Mouse (Mus musculus) urinary bladder, adult 18-20 months (tissue): Measurements from ENCODE around the gene Pknox2.
A peak's percentile ranks its signal among the peaks of the same experiment; 100 is the strongest.

Source experiments
- DNase-seq, 2 experiments: peaks; one replicate each; pipeline ENCODE4 v3.0.0; 2022; ENCODE audit warnings: low spot score in 2 of 2, mixed read lengths in 2 of 2

Gene Pknox2

DNA sequence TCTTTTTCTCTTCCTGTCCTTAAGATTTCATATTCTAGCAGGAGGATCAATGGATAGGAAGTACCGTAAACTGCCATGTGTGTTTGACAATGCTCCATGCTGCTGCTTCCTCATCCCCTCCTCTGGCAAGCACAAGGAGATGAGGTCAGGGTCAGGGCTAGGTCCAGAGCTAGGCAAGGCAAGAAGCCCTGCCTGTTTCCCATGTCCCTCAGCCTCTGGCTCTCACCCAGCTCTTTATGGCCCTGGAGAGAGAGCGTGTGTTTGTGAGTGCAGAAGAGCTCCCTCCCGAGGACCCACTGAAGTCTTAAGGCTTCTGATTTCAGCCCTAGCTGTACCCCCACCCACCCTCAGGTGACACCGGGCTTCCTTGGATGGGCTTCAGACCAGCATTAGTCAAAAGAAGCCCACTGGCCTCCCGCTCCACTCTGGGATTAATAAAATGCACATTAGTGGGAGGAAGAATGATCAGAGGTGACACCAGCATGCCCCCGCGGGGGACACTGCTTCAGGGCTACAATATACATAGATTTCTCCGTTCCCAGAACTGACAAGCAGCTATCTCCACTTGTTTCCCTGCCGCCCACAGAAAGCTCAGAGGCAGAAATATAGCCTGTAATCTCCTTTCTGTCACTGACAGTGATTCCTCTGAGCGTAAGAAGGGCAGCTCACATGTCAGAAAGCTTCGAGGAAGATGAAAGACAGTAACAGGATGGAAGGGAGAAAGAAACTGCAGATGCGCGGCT lies 156.4 kb downstream of the Pknox2 start:
- DNase-seq, result no peak

DNA sequence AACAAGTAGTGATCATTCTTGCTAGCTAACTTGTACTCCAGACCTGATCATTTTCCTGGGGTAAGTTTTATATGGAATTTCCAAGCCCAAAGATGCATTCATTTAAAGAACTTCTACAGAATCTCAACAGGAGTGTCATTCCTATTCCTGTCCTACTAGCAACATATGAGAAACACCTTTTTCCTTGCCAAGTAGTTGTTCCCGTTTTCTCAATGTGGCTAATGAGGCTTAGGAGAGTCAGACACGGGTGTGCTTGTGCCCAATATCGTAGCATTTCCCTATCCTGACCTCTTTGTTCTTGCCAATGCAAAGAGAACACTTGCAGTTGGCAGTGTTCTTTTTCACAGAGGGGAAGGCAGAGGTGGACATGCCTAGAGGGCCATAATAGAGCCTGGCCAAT lies 157.2 kb downstream of the Pknox2 start:
- DNase-seq, result no peak

DNA sequence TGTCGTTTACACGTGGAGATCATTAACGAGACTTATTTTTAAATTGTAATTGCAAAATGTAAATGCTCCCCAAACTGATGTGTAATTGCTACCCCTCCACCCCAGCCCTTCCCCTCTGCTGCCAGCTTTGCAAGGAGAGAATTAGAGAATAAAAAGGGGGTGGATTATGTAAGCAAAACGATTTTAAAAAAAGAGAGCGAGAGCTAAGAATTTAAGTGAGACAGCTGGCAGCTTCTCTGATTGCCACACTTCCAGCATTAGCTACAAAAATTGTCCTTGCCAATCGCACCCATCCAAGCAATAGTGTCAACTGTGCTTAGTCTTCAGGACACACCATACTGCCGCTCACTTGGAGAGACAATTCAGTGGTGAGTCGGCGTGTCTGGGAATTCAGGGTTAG lies 162.0 kb downstream of the Pknox2 start:
- no peak for DNase-seq

DNA sequence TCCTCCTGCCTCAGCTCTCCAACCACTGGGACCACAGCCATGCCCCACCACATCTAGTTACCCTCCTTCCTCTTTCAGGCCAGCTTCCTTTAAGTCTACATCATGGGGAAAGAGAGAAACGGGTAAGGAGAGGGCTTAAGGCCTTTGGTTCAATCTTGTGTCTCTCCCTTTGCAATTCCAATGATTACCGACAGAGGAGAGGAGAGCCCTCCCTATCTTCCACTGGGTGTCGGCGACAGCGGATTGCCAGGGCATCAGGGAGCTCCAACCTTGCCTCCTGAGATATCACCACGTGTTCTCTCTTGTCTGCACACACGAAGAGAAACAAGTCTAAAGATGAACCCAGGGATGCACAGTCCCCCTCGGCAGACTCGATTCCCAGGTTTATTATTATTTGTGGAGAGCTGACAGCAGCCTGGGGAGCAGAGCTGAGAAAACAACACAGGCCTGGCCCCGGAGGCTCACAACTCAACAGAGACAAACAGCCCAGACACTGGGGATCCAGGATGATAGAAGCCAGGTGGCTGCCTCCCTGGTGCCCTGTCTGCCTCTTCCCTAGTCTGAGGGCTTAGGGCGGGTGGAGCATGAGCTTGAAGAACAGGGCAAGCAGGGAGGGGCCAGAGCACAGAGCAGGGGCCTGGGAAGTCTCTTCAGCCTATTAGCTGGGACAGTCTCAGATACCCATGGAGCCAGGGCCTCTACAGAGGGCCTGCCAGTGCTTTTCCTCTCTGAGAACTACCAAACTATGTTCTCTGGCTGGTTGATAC lies 170.4 kb downstream of the Pknox2 start:
- DNase-seq, result no peak

DNA sequence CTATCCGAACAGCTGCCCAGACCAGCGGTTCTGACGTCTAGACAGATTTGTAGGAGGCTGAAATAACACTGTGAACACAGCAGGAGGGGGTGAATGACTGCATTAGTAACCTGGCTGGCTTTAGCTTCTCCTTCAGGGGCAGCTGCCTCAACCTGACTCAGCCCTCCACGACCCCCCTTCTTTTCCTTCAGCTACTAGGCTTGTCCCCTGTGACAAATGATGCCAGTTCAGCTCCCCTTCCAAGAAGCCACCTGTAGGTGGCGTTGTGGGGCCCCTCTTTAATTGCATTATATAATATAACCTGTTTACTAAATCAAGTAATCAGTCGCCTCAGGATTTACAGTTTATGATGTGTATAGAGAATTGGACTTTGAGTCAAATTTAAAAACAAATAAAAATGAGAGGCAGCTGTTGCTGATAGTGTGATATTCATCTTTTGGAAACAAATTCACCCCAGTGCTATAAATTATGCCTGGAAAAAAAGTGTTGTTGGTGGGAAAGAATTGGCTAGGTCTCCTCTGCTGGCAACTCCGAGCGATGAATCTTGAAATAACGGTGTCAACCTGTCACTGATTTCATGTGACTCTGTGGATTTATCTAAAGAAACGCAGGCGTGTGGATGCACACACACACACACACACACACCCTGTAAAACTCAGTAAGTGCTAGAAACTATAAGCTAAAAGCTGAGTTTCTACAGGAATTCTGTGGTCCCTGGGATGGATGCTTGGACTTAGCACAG lies 173.6 kb downstream of the Pknox2 start:
- no peak for DNase-seq

DNA sequence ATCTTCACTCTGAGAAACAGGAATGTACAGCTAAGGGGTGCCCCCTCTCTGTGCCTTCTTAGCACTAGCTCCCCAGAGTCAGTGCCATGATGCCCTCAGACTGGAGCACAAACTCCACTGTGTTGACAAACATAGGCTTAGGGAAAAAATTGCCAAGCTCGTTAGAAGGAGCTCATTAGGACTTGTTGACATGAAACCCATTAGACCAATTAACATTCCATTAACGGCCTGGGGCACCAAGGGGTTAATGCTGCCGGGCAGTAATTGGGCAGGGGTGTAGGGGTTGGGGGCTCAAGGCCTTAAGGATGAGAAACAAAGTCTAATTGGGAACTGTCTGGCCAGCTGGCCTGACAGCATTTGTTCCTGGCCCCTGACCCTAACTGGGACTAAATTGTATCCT lies 175.1 kb downstream of the Pknox2 start:
- no peak for DNase-seq

DNA sequence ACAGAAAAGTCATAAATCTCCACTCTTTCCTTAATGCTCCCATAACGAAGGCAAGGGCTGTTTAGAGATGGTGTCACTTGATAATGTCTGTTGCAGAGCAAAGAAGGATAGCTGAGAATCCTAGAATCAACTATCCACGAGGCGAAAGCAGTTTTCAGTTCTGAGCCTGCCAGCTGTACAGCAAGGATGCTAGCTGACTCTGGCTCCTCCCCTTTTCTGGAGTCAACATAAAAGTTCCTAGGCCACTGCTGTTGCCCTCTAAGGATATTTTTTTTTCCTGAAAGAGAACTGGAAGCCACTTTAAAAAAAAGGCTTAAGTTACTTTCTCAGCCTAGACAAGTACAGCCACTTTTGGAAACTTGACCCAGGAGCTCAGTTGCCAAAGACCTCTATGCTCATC lies 176.1 kb downstream of the Pknox2 start:
- DNase-seq, result no peak

DNA sequence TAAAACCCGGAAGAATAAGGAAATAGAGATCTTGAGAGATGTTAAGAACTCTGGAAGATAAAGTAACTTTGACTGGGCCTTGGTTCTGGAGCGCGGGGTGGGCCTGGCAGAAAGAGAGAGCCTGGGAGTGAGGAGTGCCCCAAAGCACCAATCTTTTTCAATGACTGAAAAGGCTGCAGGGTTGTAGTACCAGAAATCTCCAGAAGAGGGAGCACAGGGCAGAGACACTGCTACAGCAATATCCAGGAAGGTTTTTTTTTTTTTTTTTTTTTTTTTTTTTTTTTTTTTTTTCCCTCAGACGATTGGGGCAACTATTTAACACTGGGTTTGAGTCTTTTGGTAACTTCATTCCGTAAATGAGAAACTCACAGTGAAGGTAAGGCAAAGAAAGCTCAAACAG lies 176.6 kb downstream of the Pknox2 start:
- DNase-seq, result peak; percentile 62 to 68

DNA sequence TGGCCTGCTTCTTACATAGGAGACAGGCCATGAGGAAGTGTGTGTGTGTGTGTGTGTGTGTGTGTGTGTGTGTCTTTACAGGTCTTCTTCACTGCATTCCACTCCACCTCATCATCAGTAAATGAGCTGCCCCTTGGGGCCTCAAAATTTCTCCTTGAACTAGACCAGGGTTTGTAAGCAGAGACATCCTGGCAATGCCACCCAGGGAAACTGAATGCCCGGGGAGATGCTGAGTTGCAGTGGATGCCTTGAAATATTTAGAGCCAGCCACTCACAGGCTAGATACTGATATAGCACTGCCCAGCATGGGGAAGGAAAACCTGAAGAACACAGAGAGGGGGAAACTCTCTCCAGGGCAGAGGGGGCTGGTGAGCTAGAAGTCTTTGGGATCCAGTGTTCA lies 178.1 kb downstream of the Pknox2 start:
- DNase-seq, result no peak

DNA sequence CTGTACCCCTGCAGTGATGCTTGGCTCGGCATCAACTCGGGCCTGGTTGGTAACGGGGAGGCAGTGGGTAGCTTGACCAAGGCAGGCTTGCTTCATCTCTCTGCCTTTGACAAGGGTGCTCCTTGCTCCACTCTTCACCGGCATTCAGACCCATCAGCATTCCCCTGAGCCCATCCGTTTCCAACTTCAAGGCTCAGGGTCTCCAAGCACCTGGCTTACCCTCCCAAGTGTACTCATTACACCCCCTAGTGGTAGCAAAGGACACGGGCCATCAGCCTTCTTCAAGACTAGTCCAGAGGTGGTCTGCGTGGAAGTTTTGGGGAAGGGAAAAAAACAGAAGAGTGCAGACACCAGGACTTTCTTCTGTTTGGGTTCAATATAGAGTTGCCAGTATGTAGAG lies 178.5 kb downstream of the Pknox2 start:
- DNase-seq, result no peak

DNA sequence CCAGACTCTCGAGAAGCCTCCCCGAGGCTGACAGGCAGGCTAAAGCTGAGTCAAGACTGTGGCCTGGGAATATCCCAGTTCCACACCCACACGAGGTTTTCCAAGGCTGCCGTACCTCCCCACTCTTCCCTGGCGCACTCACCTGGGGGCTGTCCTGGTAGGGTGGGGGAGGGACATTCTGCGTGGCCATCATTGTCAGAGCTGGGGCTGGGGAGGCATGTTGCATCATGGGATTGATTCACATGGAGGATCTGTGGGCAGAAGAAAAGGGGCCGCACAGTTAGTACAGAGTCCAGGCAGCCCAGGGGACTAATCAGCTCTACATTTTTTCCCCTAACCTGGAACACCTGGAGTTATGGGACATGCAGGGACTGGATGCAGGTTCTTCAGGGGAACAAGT lies 179.0 kb downstream of the Pknox2 start:
- DNase-seq, result no peak

DNA sequence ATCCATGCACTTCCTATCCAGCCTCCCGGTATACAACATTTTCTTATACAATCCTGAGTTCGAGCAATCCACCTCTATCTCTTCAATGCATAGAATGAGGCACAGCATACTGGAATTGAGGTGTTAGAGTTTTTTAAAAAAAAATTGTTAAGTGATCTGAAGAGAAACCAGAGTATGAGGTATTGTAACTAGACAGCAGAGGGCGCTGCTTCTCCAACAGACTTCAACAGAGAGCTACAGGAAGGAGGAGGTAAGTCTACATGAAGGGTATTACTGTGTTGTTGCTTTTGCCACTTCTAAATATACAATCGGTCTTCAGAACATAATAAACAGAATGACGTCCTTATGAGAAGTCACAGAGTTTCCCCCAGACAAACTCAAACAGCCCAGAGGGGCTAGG lies 181.5 kb downstream of the Pknox2 start:
- no peak for DNase-seq

DNA sequence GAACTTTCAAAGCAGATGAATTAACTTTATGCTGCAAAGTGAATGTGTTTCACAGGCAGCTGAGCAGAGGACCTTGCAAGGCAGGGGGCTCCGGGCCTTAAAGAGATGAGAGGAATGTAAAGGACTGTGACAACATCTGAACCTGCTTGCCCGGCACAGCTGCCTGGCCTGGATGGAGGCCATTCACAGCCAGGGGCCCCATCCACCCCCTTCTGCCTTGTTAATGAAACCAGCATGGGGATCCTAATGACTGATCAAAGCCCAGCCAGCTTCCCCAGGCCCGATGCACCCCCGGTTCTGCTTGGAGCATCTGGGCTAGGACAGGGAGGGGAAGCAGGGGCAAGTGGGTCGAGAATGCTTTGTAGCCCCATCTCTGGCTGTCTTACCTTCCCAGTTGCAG lies 183.0 kb downstream of the Pknox2 start:
- DNase-seq, result no peak

DNA sequence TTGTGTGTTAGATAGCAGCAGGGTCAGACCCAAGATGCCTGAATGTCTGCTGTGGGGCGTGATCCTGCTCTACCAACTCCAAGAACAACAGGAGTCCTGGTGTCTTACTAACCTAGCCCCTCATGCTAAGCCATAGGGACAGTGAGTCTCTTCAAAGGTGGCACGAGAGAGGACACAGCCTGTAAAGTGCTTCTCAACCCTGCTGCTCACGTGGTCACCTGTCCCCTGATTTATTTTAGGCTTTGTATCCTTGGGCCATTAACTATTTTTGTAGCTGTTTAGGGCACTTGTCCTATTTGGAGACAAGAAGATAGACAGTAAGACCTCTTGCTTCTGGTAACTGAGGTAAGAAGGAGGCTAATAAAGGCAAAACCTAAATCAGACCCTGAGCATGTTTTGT lies 183.7 kb downstream of the Pknox2 start:
- no peak for DNase-seq

DNA sequence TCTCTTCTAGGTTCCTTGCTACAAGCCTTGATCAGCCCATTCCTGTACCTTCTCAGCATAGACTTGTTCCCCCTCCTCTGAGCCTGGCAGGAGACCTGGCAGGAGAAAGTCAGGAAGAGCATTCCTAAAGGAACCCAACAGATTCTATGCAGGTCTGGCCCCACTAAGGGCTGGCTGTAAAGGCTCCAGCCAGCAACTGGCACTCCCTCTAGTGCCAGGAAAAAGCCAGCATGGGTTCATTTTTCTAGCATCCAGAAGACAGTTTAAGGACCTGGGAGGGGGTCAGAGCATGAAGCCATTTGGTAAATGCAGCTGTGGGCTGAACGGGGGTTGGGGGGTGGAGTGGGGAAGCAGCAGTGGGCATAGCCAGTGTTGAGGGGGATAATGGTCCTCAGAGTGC lies 185.3 kb downstream of the Pknox2 start:
- DNase-seq, result no peak

DNA sequence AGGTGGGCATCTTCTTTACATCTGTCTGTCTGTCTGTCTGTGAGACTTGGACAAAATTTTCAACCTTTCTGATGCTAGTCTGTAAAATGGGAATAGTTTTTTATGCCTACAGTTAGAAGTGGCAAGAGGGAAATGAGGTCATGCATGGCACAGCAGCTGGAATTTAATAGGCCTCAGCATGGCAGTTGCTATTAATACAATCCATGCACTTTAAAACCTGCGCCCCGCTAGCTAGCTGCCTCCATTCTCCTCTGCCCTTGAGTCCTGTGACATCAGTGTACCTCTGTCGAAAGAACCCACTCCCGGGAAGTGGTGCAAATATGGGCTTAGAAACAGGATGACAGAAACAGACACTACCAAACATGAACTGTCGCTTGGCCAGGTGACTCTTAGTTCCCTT lies 186.1 kb downstream of the Pknox2 start:
- DNase-seq, result no peak

DNA sequence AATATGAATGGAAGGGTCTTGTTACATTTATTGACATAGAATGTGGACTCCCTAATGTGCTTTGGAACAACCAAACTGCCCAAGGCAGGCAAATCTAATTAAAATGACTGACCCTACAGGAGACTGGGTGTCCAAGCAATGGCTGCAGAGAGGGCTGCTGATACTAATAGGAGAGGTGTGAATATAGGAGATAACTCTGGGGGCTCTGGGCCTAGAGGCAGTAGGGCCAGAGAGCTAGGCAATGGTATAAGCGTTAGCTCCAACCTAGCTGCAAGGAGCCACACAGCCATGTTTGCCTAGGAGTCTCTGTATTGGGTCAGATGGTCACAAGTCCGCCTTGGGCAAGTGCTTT lies 196.1 kb downstream of the Pknox2 start:
- no peak for DNase-seq

DNA sequence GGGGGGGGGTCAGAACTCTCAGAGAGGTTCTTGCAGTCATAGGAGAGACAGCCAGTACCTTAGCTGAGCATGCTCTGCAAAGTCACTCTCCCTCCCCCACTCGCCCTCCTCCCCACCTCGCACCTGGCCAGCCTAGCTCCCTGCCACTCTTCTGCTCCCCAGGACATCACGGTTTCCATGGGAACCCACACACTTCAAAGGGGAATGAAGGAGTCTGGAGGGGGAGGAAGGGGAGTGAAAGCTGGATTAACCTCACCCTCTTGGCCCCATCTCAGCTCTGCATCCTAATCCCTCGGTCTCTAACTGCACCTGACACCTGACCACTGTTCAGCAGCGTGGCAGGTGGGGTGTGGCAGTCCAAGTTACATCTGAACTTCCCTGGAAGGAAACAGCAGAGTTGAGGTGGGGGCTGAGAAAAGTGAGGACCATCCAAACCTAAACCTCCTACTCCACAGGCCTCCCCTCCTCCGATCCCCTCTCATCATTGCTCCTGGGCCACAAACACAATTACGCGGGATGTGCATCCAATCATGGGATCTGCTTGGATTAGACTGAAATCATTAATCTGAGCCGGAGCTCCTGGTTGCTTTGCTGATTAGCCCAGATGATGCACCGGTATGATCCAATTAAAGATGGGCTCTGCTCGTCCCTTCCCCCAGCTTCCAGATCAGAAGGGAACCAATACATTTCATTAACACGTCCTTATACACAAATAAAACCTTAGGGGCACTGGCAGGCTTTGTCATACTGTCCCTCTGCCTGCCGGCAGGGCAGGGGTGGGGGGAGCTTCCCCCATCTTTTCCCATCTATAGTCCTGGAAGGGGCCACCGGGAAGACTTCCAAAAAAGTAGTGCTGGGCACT lies 196.7 kb downstream of the Pknox2 start:
- DNase-seq, result no peak

DNA sequence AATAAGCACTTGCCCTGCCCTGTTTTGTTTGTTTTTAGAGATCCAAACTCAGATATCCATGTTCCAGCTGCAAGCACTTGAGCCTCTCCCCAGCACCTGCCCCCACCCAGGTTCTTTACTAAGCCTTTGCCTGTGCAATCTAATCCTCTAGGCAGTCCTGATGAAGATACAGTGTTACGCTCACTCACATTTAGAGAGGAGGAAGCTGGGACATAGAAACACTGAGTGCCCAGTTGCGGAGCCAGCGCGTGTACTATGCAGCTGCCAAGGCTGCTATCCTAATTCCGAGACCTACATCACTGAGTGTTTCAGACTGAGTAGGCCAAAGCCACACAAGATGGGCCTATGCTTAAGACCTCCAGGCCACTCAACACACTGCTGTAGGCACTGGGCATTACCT lies 199.0 kb downstream of the Pknox2 start:
- DNase-seq, result no peak

DNA sequence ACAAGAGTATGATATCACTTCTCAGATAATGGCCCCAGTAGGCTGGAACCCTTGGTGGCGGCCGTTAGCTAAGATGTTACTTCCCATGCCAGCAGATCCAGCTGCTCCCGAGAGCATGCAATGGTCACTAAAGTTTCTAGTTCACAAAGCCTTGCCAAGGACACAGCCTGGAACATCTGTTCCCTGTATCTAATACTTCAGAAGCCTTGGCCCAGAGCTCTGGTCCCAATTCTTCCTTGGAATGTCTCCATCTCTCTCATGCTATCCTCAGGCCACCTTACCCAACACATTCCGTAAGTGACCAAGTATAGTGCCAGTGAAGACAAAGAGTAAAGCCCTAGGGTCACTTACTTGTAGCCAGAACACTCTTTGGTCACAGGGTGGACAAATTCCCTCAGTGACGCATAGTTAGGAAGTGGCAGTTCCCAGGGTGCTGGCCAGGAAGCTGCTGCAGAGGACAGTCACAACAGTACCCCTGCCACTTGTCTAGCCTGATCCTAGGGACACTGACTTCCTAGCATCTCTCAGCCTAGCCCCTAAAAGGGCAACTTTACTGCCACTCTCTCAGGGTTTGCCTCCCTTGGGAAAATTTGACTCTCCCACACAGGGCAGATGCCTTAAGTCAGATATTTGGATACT lies 200.0 kb downstream of the Pknox2 start:
- DNase-seq, result no peak

DNA sequence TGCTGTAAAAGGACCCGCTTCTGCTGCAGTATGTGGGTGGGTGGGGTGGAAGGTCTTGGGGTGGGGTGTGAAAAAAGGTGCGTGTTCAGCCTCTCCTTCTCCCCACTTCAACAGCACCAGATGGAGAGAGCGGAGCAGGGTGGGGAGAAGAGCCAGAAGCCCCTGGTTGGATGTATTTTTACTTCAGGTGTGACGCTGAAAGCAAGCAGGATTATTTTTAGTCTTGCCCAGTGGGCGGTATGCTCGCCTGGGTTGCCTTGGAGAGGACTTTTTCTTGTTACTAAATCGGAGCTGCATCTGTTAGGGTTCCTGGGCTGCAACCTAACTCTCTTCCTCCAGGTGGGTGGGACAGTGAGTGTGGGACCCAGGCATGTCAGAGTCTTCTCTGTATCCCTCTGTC lies 202.4 kb downstream of the Pknox2 start:
- DNase-seq, result no peak
